Mouse (Mus musculus) lung, embryonic 15.5 days (tissue): ENCODE data around the gene Pcdh9. TPM values are rescaled to one million over a fixed set of nuclear protein-coding genes. Genes with fewer than 3 reads are reported as not detected.

Experiments used
- ATAC-seq: fragments of 200-750 bp; cut with Nextera tagmentation; 2 replicates; pipeline ENCODE4 v1.8.0; 2017; ENCODE audit warnings: moderate number of reproducible peaks, borderline replicate concordance; ENCODE audit not compliant: low FRiP score, low TSS enrichment; ENCODE audit errors: extremely low read depth
- H3K27ac ChIP-seq: fragments of 300-500 bp; sonication (generic); 2 replicates; pipeline ENCODE4 v1.5.1; 2015; ENCODE audit warnings: moderate library complexity, mild to moderate bottlenecking, inconsistent platforms
- H3K27me3 ChIP-seq: fragments of 300-500 bp; sonication (generic); 2 replicates; pipeline ENCODE4 v1.6.1; 2015; ENCODE audit warnings: inconsistent platforms
- H3K36me3 ChIP-seq: fragments of 300-500 bp; sonication (generic); 2 replicates; pipeline ENCODE4 v1.6.1; 2015; ENCODE audit warnings: inconsistent platforms
- H3K4me1 ChIP-seq: fragments of 300-500 bp; sonication (generic); 2 replicates; pipeline ENCODE4 v1.6.1; 2015; ENCODE audit warnings: inconsistent platforms
- H3K4me2 ChIP-seq: fragments of 300-500 bp; sonication (generic); 2 replicates; pipeline ENCODE4 v1.6.1; 2015; ENCODE audit warnings: inconsistent platforms, mild to moderate bottlenecking, moderate library complexity
- H3K4me3 ChIP-seq: fragments of 300-500 bp; sonication (generic); 2 replicates; pipeline ENCODE4 v1.5.1; 2015; ENCODE audit warnings: mild to moderate bottlenecking, inconsistent platforms
- H3K9ac ChIP-seq: fragments of 300-500 bp; sonication (generic); 2 replicates; pipeline ENCODE4 v1.6.1; 2015; ENCODE audit warnings: inconsistent platforms
- H3K9me3 ChIP-seq: fragments of 300-500 bp; sonication (generic); 2 replicates; pipeline ENCODE4 v1.6.1; 2016; ENCODE audit warnings: inconsistent platforms
- WGBS: fragments of 180-500 bp; shearing (Covaris S2); methylation state at CpG from one replicate; pipeline ENCODE4 v1.1.7; 2015; 5-methylcytosine and 5-hydroxymethylcytosine counted together
- polyA plus RNA-seq: library from polyadenylated mRNA; unstranded; fragments of >200 nt; fragmentation: Nextera tagmentation; extraction: Ambion mirVana; gene quantifications from 2 replicates; pipeline ENCODE4 v1.2.1, GENCODE M21; 2015

Gene Pcdh9
- polyA plus RNA-seq, 1 experiment from 2014 or later = 10.3 TPM

DNA sequence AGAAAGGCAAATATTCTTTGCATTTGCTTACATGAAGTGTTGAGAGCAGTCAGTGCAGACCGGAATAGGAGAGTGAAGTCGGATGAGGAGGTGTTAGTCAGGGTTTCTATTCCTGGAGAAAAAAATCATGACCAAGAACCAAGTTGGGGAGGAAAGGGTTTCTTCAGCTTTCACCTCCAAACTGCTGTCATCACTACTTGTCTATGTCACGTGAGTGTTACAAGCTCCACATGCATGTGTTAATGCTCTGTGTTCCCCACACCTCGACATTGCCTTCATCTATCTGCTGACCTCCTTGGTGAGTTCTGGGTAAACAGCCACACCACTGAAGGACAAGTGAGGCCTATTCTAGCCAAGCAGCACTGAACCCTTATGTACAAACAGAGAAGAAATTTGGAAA, 797.7 kb downstream of the Pcdh9 start:
- 42% methylated on average over 4 of the region's 4 CpGs for WGBS
- Histone ChIP-seq H3K9me3 (no peaks in the 10 kb centered on the region), H3K9ac (no peak overlapping the region), H3K4me1 (0 out of 2 replicates have a peak, but pooled peaks cover 4% of the 10 kb centered on the region), H3K4me2 (no peak overlapping the region), H3K4me3 (no peak overlapping the region), H3K36me3 (no peaks in the 10 kb centered on the region), H3K27ac (no peak overlapping the region), H3K27me3 (no peaks in the 10 kb centered on the region)
- no peak for ATAC-seq

DNA sequence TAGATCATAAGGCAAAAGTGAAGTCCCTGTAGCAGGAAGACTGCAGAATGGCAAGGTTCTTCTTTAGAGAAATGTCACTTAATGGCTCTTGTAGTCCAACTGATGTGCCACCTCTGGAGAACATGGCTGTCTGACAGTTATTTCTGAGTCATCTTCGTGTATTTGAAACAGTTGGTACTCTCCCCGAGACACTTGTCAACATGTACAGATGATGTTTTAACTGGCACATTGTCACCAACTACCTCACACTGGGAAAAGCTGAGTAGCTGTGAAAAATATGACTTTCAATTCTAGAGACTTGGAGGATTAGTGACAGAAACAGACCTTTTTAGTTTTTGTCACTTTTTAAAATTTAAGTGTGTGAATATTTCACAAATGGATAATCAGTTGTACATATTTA, 804.8 kb downstream of the Pcdh9 start:
- 43% methylated on average over 2 of the region's 2 CpGs for WGBS
- Histone ChIP-seq H3K9me3 (no peaks in the 10 kb centered on the region), H3K27ac (no peak overlapping the region), H3K4me1 (no peaks in the 10 kb centered on the region), H3K27me3 (no peaks in the 10 kb centered on the region), H3K9ac (no peak overlapping the region), H3K4me3 (no peak overlapping the region), H3K4me2 (no peak overlapping the region), H3K36me3 (no peaks in the 10 kb centered on the region)
- ATAC-seq = no peak

GRCm38 (mm10) chr14:93083140-93083539, 807.3 kb downstream of the Pcdh9 start:
- H3K9ac ChIP-seq = no peak overlapping the region
- no peaks in the 10 kb centered on the region for H3K27me3 ChIP-seq
- no peak overlapping the region for H3K27ac ChIP-seq
- WGBS = 47% methylated on average over 2 of the region's 2 CpGs
- no peak for ATAC-seq
- H3K4me3 ChIP-seq = no peak overlapping the region
- no peaks in the 10 kb centered on the region for H3K4me1 ChIP-seq
- no peaks in the 10 kb centered on the region for H3K9me3 ChIP-seq
- H3K36me3 ChIP-seq = no peaks in the 10 kb centered on the region
- no peak overlapping the region for H3K4me2 ChIP-seq

GRCm38 (mm10) chr14:93080910-93081309, 809.6 kb downstream of the Pcdh9 start:
- H3K36me3 ChIP-seq = no peaks in the 10 kb centered on the region
- no peaks in the 10 kb centered on the region for H3K4me1 ChIP-seq
- no peaks in the 10 kb centered on the region for H3K27me3 ChIP-seq
- H3K4me3 ChIP-seq = no peak overlapping the region
- ATAC-seq = no peak
- H3K4me2 ChIP-seq = no peak overlapping the region
- H3K27ac ChIP-seq = no peak overlapping the region
- H3K9ac ChIP-seq = no peak overlapping the region
- 5% methylated on average over 2 of the region's 2 CpGs for WGBS
- no peaks in the 10 kb centered on the region for H3K9me3 ChIP-seq

- H3K27me3 ChIP-seq = no peaks in the 10 kb centered on the region
- ATAC-seq = no peak
These were observed 814.7 kb downstream of the Pcdh9 start for GRCm38 (mm10) chr14:93075761-93076160.

GRCm38 (mm10) chr14:93072346-93072745, 818.1 kb downstream of the Pcdh9 start:
- Histone ChIP-seq H3K4me3 (no peak overlapping the region), H3K36me3 (no peaks in the 10 kb centered on the region), H3K4me2 (no peak overlapping the region), H3K9me3 (no peaks in the 10 kb centered on the region), H3K27me3 (no peaks in the 10 kb centered on the region), H3K27ac (no peak overlapping the region), H3K4me1 (peaks cover 14% of the 10 kb centered on the region), H3K9ac (no peak overlapping the region)
- WGBS = 57% methylated on average over 5 of the region's 5 CpGs
- ATAC-seq = no peak

More at GRCm38 (mm10) chr14:93075761-93076160, 814.7 kb downstream of the Pcdh9 start:
- 0 out of 2 replicates have a peak, but pooled peaks cover 7% of the 10 kb centered on the region for H3K4me1 ChIP-seq
- H3K9me3 ChIP-seq = no peaks in the 10 kb centered on the region
- H3K9ac ChIP-seq = no peak overlapping the region
- H3K4me2 ChIP-seq = no peak overlapping the region
- WGBS = 34% methylated on average over 2 of the region's 2 CpGs
- H3K36me3 ChIP-seq = no peaks in the 10 kb centered on the region
- H3K4me3 ChIP-seq = no peak overlapping the region
- H3K27ac ChIP-seq = no peak overlapping the region

DNA sequence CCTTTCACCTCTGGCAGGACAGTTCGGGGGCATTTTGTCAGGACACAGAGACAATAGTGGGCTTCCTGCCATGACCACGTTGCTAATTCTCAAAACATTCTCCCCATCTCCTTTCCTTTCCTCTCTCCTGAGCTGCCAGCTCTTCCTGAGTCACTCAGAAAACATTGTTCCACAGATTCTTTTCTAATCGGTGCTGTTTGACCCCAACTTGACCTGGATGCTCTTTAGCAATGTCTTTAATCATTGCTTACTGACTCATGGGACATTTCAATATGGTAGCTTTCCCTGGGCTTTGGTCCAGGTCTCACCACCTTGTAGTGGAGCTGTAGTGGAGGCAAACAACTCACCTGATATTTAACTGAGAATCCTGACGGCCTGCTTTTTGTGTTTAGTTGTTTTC, 820.3 kb downstream of the Pcdh9 start:
- Histone ChIP-seq H3K4me1 (peaks cover 24% of the 10 kb centered on the region), H3K27ac (no peak overlapping the region), H3K27me3 (no peaks in the 10 kb centered on the region), H3K36me3 (no peaks in the 10 kb centered on the region), H3K9ac (no peak overlapping the region), H3K4me3 (no peak overlapping the region), H3K4me2 (no peak overlapping the region), H3K9me3 (no peaks in the 10 kb centered on the region)
- WGBS = 30% methylated on average over 4 of the region's 4 CpGs
- no peak for ATAC-seq

GRCm38 (mm10) chr14:93067411-93068336, 822.8 kb downstream of the Pcdh9 start:
- H3K36me3 ChIP-seq = no peaks in the 10 kb centered on the region
- H3K4me1 ChIP-seq = peaks cover 22% of the 10 kb centered on the region
- ATAC-seq = peak; percentile 89
- peak overlapping the region; percentile 31; the same call in 1 of the 2 replicates for H3K27ac ChIP-seq
- H3K9me3 ChIP-seq = no peaks in the 10 kb centered on the region
- WGBS = 30% methylated on average over 5 of the region's 5 CpGs
- no peak overlapping the region for H3K4me2 ChIP-seq
- H3K4me3 ChIP-seq = no peak overlapping the region
- H3K9ac ChIP-seq = no peak overlapping the region
- H3K27me3 ChIP-seq = no peaks in the 10 kb centered on the region

DNA sequence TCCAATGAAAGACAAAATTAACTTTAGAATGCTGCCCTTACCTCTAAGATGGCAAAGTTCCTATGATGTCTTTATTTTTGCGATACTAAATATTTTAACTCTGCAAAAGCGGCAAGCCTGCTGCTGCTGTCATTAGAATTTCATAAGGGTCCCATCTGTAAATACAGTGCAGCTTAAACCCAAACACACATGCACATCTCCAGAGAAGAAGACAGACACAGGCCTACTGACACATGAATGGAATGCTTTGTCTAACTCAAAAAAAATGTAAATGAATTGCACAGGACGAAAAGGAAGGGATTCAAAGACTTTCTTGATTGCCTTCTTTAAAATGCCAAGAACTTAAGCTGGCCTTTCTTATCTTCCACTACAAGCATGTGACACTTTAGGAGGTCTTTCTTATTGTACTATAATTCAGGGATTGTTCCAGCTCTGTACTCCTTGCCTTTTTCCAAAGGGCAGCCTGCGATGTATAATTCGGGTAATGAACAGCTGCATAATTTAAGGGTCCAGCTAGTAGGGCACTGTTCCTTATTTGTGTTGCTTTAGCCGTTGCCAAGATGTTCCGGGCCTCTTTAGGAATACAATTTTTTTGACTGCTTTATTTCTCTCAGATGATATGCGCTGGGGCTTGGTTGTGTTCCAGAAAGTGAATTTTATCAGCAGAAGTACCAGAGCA, 823.6 kb downstream of the Pcdh9 start:
- H3K9me3 ChIP-seq = no peaks in the 10 kb centered on the region
- 30% methylated on average over 8 of the region's 8 CpGs for WGBS
- no peaks in the 10 kb centered on the region for H3K27me3 ChIP-seq
- peak overlapping the region; percentile 38; the same call in 1 of the 2 replicates for H3K27ac ChIP-seq
- H3K9ac ChIP-seq = no peak overlapping the region
- peaks cover 18% of the 10 kb centered on the region for H3K4me1 ChIP-seq
- peak; percentile 84 for ATAC-seq
- no peak overlapping the region for H3K4me2 ChIP-seq
- no peak overlapping the region for H3K4me3 ChIP-seq
- H3K36me3 ChIP-seq = no peaks in the 10 kb centered on the region

DNA sequence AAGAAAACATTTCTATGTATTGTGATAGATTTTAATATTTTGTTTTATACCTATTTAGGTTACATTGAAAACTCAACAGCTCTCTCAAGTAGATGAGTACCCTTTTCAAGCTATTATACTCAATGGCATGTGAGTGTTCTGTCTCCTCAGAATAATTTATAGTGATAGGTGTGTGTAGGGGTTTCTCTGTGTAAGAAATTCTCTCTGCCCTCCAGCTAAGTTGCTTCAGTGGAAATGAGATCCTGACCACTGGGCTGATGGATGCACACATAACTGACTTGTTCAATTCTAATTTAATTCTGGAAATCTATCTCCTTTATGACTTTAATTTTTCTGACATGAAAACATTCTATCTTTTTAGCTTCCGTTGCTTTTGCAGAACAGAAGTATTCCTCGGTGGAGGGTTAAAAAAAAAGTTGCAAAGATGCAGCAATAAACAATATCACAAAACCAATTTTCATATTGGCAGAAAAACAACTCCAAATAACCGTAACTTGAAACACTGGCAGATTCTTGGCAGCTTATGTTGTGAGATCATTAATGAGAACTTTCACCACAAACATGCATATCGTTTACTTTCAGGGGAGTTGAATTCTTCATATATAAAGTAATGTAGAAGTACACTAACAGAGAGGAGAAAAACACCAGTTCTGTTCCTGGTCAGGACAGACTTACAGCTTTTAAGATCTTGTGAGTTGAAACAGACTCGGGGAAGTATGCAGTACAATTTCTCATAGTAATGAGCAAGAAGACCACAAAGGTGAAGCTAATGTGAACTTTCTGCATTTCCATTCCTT, 828.5 kb downstream of the Pcdh9 start:
- no peak for ATAC-seq
- Histone ChIP-seq H3K9me3 (no peaks in the 10 kb centered on the region), H3K36me3 (no peaks in the 10 kb centered on the region), H3K9ac (no peak overlapping the region), H3K4me1 (peaks cover 7% of the 10 kb centered on the region), H3K4me3 (no peak overlapping the region), H3K4me2 (no peak overlapping the region), H3K27me3 (no peaks in the 10 kb centered on the region), H3K27ac (no peak overlapping the region)
- WGBS = 51% methylated on average over 5 of the region's 5 CpGs

DNA sequence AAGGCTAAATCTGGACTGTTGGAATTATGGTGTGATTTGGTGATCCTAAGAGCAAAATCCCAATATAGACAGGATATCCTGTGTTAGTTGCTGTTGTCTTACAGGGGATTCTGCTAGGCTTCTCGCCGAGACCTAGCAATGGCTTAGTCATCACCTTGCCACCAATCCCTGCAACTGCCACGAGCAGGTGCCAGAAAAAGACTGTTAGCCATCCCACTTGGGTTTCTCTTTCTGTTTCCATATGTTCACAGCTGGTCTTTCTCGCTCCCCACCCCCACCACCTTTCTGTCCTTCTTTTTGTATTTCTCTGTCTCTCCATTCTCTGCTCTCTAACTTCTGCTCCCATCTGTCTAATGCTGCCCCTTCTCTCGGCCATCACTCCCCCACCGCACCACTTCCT, 831.7 kb downstream of the Pcdh9 start:
- Histone ChIP-seq H3K4me3 (no peak overlapping the region), H3K4me1 (no peaks in the 10 kb centered on the region), H3K27me3 (no peaks in the 10 kb centered on the region), H3K9ac (no peak overlapping the region), H3K36me3 (no peaks in the 10 kb centered on the region), H3K9me3 (no peaks in the 10 kb centered on the region), H3K27ac (no peak overlapping the region), H3K4me2 (no peak overlapping the region)
- WGBS = 89% methylated on average over 6 of the region's 6 CpGs
- no peak for ATAC-seq
